In genomic region chr11:117643240-117643639, GRCm38 (mm10) we compare ENCODE assay signal across 14 mouse cellular contexts. TPM values are rescaled to one million over a fixed set of nuclear protein-coding genes. Genes with fewer than 3 reads are reported as not detected.
DNase-seq lines count a peak whose midpoint lies in the region; ATAC-seq and TF ChIP-seq lines count a peak whose summit lies in the region.
"Had no signal": no experiment of that assay in that cellular context is flagged by ENCODE, and none has a peak within 500 bp of the region (broad histone marks: within the 10 kb centered on the region; RNA-seq: fewer than 3 reads in every experiment).

No protein-coding gene starts in this region.

- H3K4me1 ChIP-seq in forebrain, embryonic 16.5 days (replicated peaks; ENCODE audit: control insufficient read depth, insufficient read depth, low read length), result peaks cover 12% of the 10 kb centered on the region
- H3K4me1 ChIP-seq in forebrain, embryonic 15.5 days, result peaks cover 17% of the 10 kb centered on the region
- H3K4me1 ChIP-seq in kidney, embryonic 14.5 days (ENCODE audit: control insufficient read depth, insufficient read depth, low read length), result no peaks in the 10 kb centered on the region
- H3K4me1 ChIP-seq: liver, embryonic 13.5 days had no signal

- WGBS in forebrain, embryonic 16.5 days, result 43% methylated on average over 10 of the region's 10 CpGs
- WGBS in forebrain, embryonic 15.5 days, result 35% methylated on average over 10 of the region's 10 CpGs
- 49% methylated on average over 10 of the region's 10 CpGs for WGBS in kidney, embryonic 14.5 days

- no peak overlapping the region for H3K4me2 ChIP-seq in forebrain, embryonic 16.5 days (ENCODE audit: low read length)
- no peak overlapping the region for H3K4me2 ChIP-seq in forebrain, embryonic 15.5 days (replicated peaks)
- no peak overlapping the region for H3K4me2 ChIP-seq in kidney, embryonic 14.5 days (replicated peaks; ENCODE audit: low read depth, low read length)
- H3K4me2 ChIP-seq: liver, embryonic 13.5 days had no signal

- no peaks in the 10 kb centered on the region for H3K9me3 ChIP-seq in forebrain, embryonic 16.5 days (ENCODE audit: control insufficient read depth, low read length)
- no peaks in the 10 kb centered on the region for H3K9me3 ChIP-seq in forebrain, embryonic 15.5 days
- no peaks in the 10 kb centered on the region for H3K9me3 ChIP-seq in kidney, embryonic 14.5 days (ENCODE audit: control insufficient read depth, low read length)
- H3K9me3 ChIP-seq: liver, embryonic 13.5 days had no signal

- DNase-seq in kidney, adult 11 months, result no peak
- DNase-seq in Muller cell, postnatal 12 days (ENCODE audit: inconsistent ontology term), result peak; percentile 60
- peak; percentile 52 to 69 for DNase-seq in cerebellum, postnatal 14 days
- DNase-seq in urinary bladder, adult 2 months (ENCODE audit: low spot score), result no peak
- no peak for DNase-seq in left cerebral cortex, adult 2 months (ENCODE audit: extremely low spot score in 1 of 2, low spot score in 2 of 2)
- DNase-seq: adrenal gland, postnatal 25 days; liver, embryonic 13.5 days; lung, postnatal 4 days; right cerebral cortex, adult 18-20 months; thymus, postnatal 4 days had no signal

- no peaks in the 10 kb centered on the region for H3K27me3 ChIP-seq in forebrain, embryonic 16.5 days (replicated peaks; ENCODE audit: control insufficient read depth, insufficient read depth, low read length)
- H3K27me3 ChIP-seq in forebrain, embryonic 15.5 days, result no peaks in the 10 kb centered on the region
- peaks cover 7% of the 10 kb centered on the region; the same call in 1 of the 2 replicates for H3K27me3 ChIP-seq in kidney, embryonic 14.5 days (ENCODE audit: control insufficient read depth, insufficient read depth, low read length)
- H3K27me3 ChIP-seq: Patski had no signal

- no peak overlapping the region for H3K27ac ChIP-seq in forebrain, embryonic 16.5 days (ENCODE audit: low read length)
- no peak overlapping the region for H3K27ac ChIP-seq in forebrain, embryonic 15.5 days (replicated peaks)
- H3K27ac ChIP-seq in kidney, embryonic 14.5 days (ENCODE audit: low read depth, low read length), result no peak overlapping the region
- H3K27ac ChIP-seq in left cerebral cortex, adult 2 months, result no peak overlapping the region
- H3K27ac ChIP-seq: liver, embryonic 13.5 days had no signal

- no peak overlapping the region for H3K9ac ChIP-seq in forebrain, embryonic 16.5 days (replicated peaks; ENCODE audit: low read depth, low read length)
- H3K9ac ChIP-seq in forebrain, embryonic 15.5 days (replicated peaks), result no peak overlapping the region
- no peak overlapping the region for H3K9ac ChIP-seq in kidney, embryonic 14.5 days (ENCODE audit: low read depth, low read length)
- H3K9ac ChIP-seq: liver, embryonic 13.5 days had no signal

- H3K4me3 ChIP-seq in forebrain, embryonic 16.5 days (replicated peaks; ENCODE audit: low read length), result no peak overlapping the region
- no peak overlapping the region for H3K4me3 ChIP-seq in forebrain, embryonic 15.5 days
- no peak overlapping the region for H3K4me3 ChIP-seq in kidney, embryonic 14.5 days (ENCODE audit: low read length)
- no peak overlapping the region for H3K4me3 ChIP-seq in left cerebral cortex, adult 2 months
- H3K4me3 ChIP-seq: liver, embryonic 13.5 days had no signal

- intact Hi-C loops in left cerebral cortex, adult 2 months (cut with DNase I), result no loop called here

- no peaks in the 10 kb centered on the region for H3K36me3 ChIP-seq in forebrain, embryonic 16.5 days (ENCODE audit: control insufficient read depth, insufficient read depth)
- no peaks in the 10 kb centered on the region for H3K36me3 ChIP-seq in forebrain, embryonic 15.5 days
- H3K36me3 ChIP-seq in kidney, embryonic 14.5 days (ENCODE audit: control insufficient read depth, insufficient read depth, low read length), result no peaks in the 10 kb centered on the region
- H3K36me3 ChIP-seq: liver, embryonic 13.5 days had no signal

- no peak for TF ChIP-seq CTCF in left cerebral cortex, adult 2 months (IDR thresholded peaks at IDR 0.05)

- ATAC-seq in forebrain, embryonic 16.5 days, result peak; percentile 43; the same call in 1 of the 2 replicates
- no peak for ATAC-seq in forebrain, embryonic 15.5 days (replicated peaks)
- ATAC-seq in kidney, embryonic 14.5 days (ENCODE audit: low FRiP score, low TSS enrichment), result 0 out of 2 replicates have a peak, but pooled peaks have one; percentile 35
- ATAC-seq: Patski had no signal

RNA-seq across cellular contexts. Expression of gene Tnrc6c, which starts 10.8 kb away (rescaled TPM):
- polyA plus RNA-seq in forebrain, embryonic 16.5 days (2015; fragmentation: Nextera tagmentation; extraction: Ambion mirVana), result 28.0 and 29.7 TPM in 2 replicates
- 29.2 and 31.0 TPM in 2 replicates for polyA plus RNA-seq in forebrain, embryonic 15.5 days (2015; fragmentation: Nextera tagmentation; extraction: Ambion mirVana)
- 11.5 and 13.2 TPM in 2 replicates for polyA plus RNA-seq in kidney, embryonic 14.5 days (2014; fragmentation: Nextera tagmentation; extraction: Ambion mirVana)
- polyA plus RNA-seq in urinary bladder, adult 2 months (2012; rRNA removed), result 11.9 and 19.1 TPM in 2 replicates
- 10 to 100 TPM; 58.5 to 62.9 TPM for total RNA-seq in left cerebral cortex, adult 2 months (2021)

Comparison
In these comparisons a context has a peak if more than half of its experiments do, and no peak if none do; other contexts are left out.
1. DNase-seq: peak in Muller cell, postnatal 12 days (single experiment) and cerebellum, postnatal 14 days (2 of 2); none in kidney, adult 11 months (single experiment), urinary bladder, adult 2 months (single experiment) and left cerebral cortex, adult 2 months (0 of 2).